Mouse (Mus musculus) embryonic facial prominence, embryonic 10.5 days (tissue): ENCODE measurements around the gene Mkln1. TPM values are rescaled to one million over a fixed set of nuclear protein-coding genes. Genes with fewer than 3 reads are reported as not detected.

Source experiments
- DNase-seq: peaks from one replicate; pipeline ENCODE4 v3.0.0-alpha.2; 2017; ENCODE audit warnings: low spot score
- H3K27ac ChIP-seq: fragments of 300-500 bp; sonication (generic); replicated peaks from 2 replicates; pipeline ENCODE4 v1.5.1; 2016; ENCODE audit warnings: mild to moderate bottlenecking
- H3K27me3 ChIP-seq: fragments of 300-500 bp; sonication (generic); replicated peaks from 2 replicates; pipeline ENCODE4 v1.6.1; 2016; ENCODE audit warnings: low read depth, mild to moderate bottlenecking; ENCODE audit not compliant: poor library complexity, severe bottlenecking
- H3K36me3 ChIP-seq: fragments of 300-500 bp; sonication (generic); replicated peaks from 2 replicates; pipeline ENCODE4 v1.6.1; 2016; ENCODE audit warnings: mild to moderate bottlenecking, moderate library complexity
- H3K4me1 ChIP-seq: fragments of 300-500 bp; sonication (generic); 2 replicates; pipeline ENCODE4 v1.6.1; 2016
- H3K4me3 ChIP-seq: fragments of 300-500 bp; sonication (generic); 2 replicates; pipeline ENCODE4 v1.5.1; 2016; ENCODE audit warnings: mild to moderate bottlenecking, moderate library complexity
- H3K9me3 ChIP-seq: fragments of 300-500 bp; sonication (generic); 2 replicates; pipeline ENCODE4 v1.6.1; 2016; ENCODE audit warnings: mild to moderate bottlenecking
- whole genome bisulfite sequencing: fragments of 180-500 bp; shearing (Covaris S2); methylation state at CpG from one replicate; pipeline ENCODE4 v1.1.7; 2016; 5-methylcytosine and 5-hydroxymethylcytosine counted together
- polyA plus RNA-seq: library from polyadenylated mRNA; unstranded; fragments of >200 nt; fragmentation: Nextera tagmentation; extraction: Ambion mirVana; gene quantifications from 2 replicates; pipeline ENCODE4 v1.2.1, GENCODE M21; 2016

The Mkln1 gene
- polyA plus RNA-seq, 1 experiment from 2014 or later: 210 TPM

GRCm38 (mm10) chr6:31522478-31522877 is 123.9 kb downstream of the Mkln1 start:
- Histone ChIP-seq H3K27ac (no peak overlapping the region), H3K4me3 (no peak overlapping the region), H3K9me3 (no peaks in the 10 kb centered on the region), H3K4me1 (peaks cover 13% of the 10 kb centered on the region), H3K36me3 (peaks cover 47% of the 10 kb centered on the region), H3K27me3 (no peaks in the 10 kb centered on the region)
- WGBS: 65% methylated on average over 4 of the region's 4 CpGs
- no peak for DNase-seq

GRCm38 (mm10) chr6:31523039-31523438 is 124.5 kb downstream of the Mkln1 start:
- no peak for DNase-seq
- Histone ChIP-seq H3K36me3 (peaks cover 42% of the 10 kb centered on the region), H3K27ac (no peak overlapping the region), H3K27me3 (no peaks in the 10 kb centered on the region), H3K9me3 (no peaks in the 10 kb centered on the region), H3K4me3 (no peak overlapping the region), H3K4me1 (peaks cover 11% of the 10 kb centered on the region)
- 63% methylated on average over 5 of the region's 5 CpGs for WGBS

DNA sequence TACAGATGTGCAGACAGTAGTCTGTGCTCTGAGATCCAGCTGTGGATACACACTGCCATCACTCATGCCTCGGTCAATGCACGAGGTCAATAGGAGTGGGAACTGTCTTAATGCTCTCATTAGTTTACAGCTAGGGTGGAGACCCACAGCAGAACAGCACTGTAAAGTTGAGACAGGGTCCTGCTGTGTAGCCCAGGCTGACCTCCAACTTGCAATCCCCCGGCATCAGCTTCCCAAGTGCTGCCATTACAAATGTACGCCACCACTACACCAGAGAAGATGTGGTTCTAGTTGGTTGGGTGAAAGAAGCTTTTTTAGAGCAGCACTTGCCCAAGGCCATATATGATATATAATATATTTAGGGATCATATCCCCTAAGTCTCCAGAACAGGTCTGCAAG is 125.1 kb downstream of the Mkln1 start:
- Histone ChIP-seq H3K4me3 (no peak overlapping the region), H3K9me3 (no peaks in the 10 kb centered on the region), H3K27ac (no peak overlapping the region), H3K4me1 (peaks cover 11% of the 10 kb centered on the region), H3K27me3 (no peaks in the 10 kb centered on the region), H3K36me3 (peaks cover 42% of the 10 kb centered on the region)
- WGBS: 93% methylated on average over 4 of the region's 4 CpGs
- DNase-seq: no peak

GRCm38 (mm10) chr6:31524121-31524520 is 125.6 kb downstream of the Mkln1 start:
- Histone ChIP-seq H3K4me3 (no peak overlapping the region), H3K4me1 (peaks cover 11% of the 10 kb centered on the region), H3K27ac (no peak overlapping the region), H3K36me3 (peaks cover 42% of the 10 kb centered on the region), H3K27me3 (no peaks in the 10 kb centered on the region), H3K9me3 (no peaks in the 10 kb centered on the region)
- DNase-seq: no peak
- 91% methylated on average over 13 of the region's 13 CpGs for WGBS

GRCm38 (mm10) chr6:31524647-31525046 is 126.1 kb downstream of the Mkln1 start:
- no peak overlapping the region for H3K27ac ChIP-seq
- no peaks in the 10 kb centered on the region for H3K9me3 ChIP-seq
- H3K4me3 ChIP-seq: no peak overlapping the region
- H3K36me3 ChIP-seq: peaks cover 42% of the 10 kb centered on the region
- DNase-seq: no peak
- peaks cover 11% of the 10 kb centered on the region for H3K4me1 ChIP-seq
- 89% methylated on average over 8 of the region's 8 CpGs for WGBS
- no peaks in the 10 kb centered on the region for H3K27me3 ChIP-seq

DNA sequence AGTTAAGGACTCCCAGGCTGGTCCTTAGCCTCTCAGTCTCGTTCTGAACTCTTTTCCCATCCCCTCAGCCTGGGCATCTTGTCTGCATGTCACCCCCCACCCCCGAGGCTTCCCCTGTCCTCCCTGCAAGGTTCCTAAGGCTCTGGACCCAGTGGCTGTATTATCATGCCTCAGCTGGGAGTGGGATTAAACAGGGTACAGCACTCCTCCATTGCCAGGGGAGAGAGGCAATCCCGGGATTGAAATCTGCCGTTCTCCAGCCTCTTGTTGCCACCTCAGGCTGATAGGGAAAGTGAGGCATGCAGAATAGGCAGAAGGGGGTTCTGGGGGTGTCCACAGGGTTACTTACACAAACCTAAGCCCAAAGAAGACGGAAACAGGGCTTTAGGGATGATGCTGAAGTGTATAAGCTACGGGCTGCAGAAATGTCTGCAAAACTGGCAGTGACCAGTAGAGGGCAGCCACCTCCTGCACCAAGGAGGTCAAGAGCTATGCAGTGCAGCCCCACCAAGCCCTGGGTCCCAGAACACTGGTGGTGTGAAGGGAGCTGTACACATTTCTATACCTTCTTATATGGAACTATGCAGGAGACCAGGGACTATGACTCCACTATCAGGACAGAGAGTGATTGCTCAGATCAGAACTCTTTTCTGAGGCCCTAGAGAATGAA is 126.8 kb downstream of the Mkln1 start:
- Histone ChIP-seq H3K4me3 (no peak overlapping the region), H3K9me3 (no peaks in the 10 kb centered on the region), H3K36me3 (peaks cover 42% of the 10 kb centered on the region), H3K4me1 (peaks cover 11% of the 10 kb centered on the region), H3K27ac (0 out of 2 replicates have a peak overlapping the region, but pooled peaks have one; percentile 12), H3K27me3 (no peaks in the 10 kb centered on the region)
- 72% methylated on average over 6 of the region's 6 CpGs for WGBS
- DNase-seq: peak; percentile 82

- H3K36me3 ChIP-seq: peaks cover 42% of the 10 kb centered on the region
- no peaks in the 10 kb centered on the region for H3K9me3 ChIP-seq
- WGBS: 89% methylated on average over 5 of the region's 5 CpGs
- DNase-seq: no peak
- H3K27me3 ChIP-seq: no peaks in the 10 kb centered on the region
- peaks cover 11% of the 10 kb centered on the region for H3K4me1 ChIP-seq
- H3K4me3 ChIP-seq: no peak overlapping the region
- H3K27ac ChIP-seq: no peak overlapping the region
Observed at GRCm38 (mm10) chr6:31526929-31527328, 128.4 kb downstream of the Mkln1 start.

GRCm38 (mm10) chr6:31527897-31528296 is 129.4 kb downstream of the Mkln1 start:
- Histone ChIP-seq H3K9me3 (no peaks in the 10 kb centered on the region), H3K4me3 (no peak overlapping the region), H3K27ac (no peak overlapping the region), H3K36me3 (peaks cover 34% of the 10 kb centered on the region), H3K4me1 (peaks cover 4% of the 10 kb centered on the region), H3K27me3 (no peaks in the 10 kb centered on the region)
- DNase-seq: peak; percentile 57
- WGBS: 72% methylated on average over 7 of the region's 7 CpGs

DNA sequence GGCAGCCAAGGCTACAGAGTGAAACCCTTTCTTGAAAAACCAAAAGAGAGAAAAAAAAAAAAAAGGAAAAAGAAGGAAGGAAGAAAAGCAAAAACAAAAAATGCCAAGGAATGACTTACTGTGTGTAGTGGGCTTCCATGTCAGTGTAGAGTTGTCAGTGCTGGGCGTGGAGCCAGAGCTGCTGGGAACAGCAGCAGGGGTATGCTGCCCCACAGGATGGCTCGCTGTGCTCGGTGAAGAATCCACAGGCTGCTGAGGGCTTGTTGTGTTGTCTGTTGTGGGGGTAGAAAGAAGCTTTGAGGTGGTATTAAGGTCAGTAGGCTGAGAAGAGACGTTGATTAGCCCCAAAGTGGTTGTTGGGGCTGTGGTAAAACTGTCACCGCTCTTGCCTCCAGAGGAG is 129.8 kb downstream of the Mkln1 start:
- Histone ChIP-seq H3K9me3 (no peaks in the 10 kb centered on the region), H3K4me3 (no peak overlapping the region), H3K4me1 (no peaks in the 10 kb centered on the region; the same call in 1 of the 2 replicates), H3K36me3 (peaks cover 33% of the 10 kb centered on the region), H3K27ac (no peak overlapping the region), H3K27me3 (no peaks in the 10 kb centered on the region)
- no peak for DNase-seq
- whole genome bisulfite sequencing: 88% methylated on average over 5 of the region's 5 CpGs

DNA sequence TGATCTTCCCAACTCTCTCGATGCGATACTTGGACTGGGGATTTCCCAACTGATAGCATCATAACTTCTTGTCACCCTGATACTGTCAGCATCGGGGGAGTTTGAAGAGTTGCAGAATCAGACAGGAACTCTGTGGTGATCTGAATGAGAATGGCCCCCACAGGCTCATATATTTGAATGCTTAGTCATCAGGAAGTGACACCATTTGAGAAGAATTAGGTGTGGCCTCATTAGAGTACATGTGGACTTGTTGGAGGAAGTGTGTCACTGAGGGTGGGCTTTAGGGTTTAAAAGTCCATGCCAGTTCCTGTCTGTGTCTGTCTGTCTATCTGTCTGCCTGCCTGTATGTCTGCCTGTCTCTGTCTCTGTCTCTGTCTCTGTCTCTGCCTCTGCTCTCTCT is 133.3 kb downstream of the Mkln1 start:
- WGBS: 91% methylated on average over 3 of the region's 3 CpGs
- Histone ChIP-seq H3K4me1 (no peaks in the 10 kb centered on the region), H3K36me3 (peaks cover 6% of the 10 kb centered on the region; the same call in 1 of the 2 replicates), H3K27me3 (no peaks in the 10 kb centered on the region), H3K27ac (no peak overlapping the region), H3K9me3 (no peaks in the 10 kb centered on the region), H3K4me3 (no peak overlapping the region)
- DNase-seq: no peak

- Histone ChIP-seq H3K27ac (no peak overlapping the region), H3K4me3 (no peak overlapping the region), H3K4me1 (no peaks in the 10 kb centered on the region), H3K36me3 (no peaks in the 10 kb centered on the region), H3K9me3 (no peaks in the 10 kb centered on the region), H3K27me3 (no peaks in the 10 kb centered on the region)
- whole genome bisulfite sequencing: 96% methylated on average over 5 of the region's 5 CpGs
- no peak for DNase-seq
Observed at GRCm38 (mm10) chr6:31534705-31535104, 136.2 kb downstream of the Mkln1 start.

DNA sequence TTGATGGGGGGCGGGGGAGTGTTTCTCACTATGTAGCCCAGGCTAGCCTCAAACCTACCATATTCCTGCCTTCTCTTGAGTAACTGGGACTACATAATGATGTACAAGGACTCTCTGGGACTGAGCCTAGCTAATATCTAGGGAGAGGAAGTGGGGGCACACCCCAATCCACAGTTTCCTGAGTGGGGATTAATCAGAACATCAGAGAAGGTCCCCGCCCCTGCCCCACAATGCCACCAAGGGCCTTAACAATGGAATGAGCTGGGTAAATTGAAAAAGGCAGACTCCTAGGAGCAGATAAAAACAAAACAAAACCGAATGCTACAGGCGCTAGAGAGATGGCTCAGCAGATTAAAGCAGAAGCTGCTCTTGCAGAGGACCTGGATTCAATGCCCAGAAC is 138.7 kb downstream of the Mkln1 start:
- Histone ChIP-seq H3K36me3 (0 out of 2 replicates have a peak, but pooled peaks cover 6% of the 10 kb centered on the region), H3K27ac (no peak overlapping the region), H3K4me1 (no peaks in the 10 kb centered on the region), H3K27me3 (no peaks in the 10 kb centered on the region), H3K4me3 (no peak overlapping the region), H3K9me3 (no peaks in the 10 kb centered on the region)
- DNase-seq: no peak
- 83% methylated on average over 4 of the region's 4 CpGs for WGBS

- Histone ChIP-seq H3K36me3 (0 out of 2 replicates have a peak, but pooled peaks cover 6% of the 10 kb centered on the region), H3K9me3 (no peaks in the 10 kb centered on the region), H3K4me3 (no peak overlapping the region), H3K4me1 (peaks cover 5% of the 10 kb centered on the region; the same call in 1 of the 2 replicates), H3K27ac (no peak overlapping the region), H3K27me3 (no peaks in the 10 kb centered on the region)
- no peak for DNase-seq
- 98% methylated on average over 1 of the region's 1 CpGs for WGBS
Observed at GRCm38 (mm10) chr6:31538112-31538511, 139.6 kb downstream of the Mkln1 start.
